Mouse (Mus musculus): ENCODE data around the gene Nfil3.
A peak's percentile ranks its signal among the peaks of the same experiment; 100 is the strongest.

Gene Nfil3

GRCm38 (mm10) chr13:52980951-52981421, at the start of gene Nfil3:
TSS of gene Nfil3 (minus strand) at chr13:52981073.
- peak; percentile 60 for DNase-seq (ENCODE audit: low spot score)

DNA sequence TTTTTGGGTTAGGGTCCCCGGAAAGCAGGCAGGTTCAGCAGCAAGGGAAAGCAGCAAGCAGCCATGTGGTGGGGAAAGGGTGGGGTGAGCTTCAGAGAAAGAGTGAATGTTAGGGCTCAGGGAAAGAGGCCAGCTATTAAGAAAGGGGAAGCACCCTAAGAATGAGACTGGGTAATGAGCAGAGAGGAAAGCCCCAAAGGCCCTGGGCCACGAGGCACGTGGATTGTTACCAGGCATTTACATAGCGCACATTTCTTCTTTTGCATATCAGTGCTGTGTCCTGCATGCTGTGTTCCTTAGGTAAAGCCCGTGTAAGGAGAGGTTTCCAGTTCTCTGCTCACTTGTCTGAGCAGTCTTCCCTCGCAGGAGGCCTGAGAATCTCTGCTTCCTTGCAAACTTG, 43.4 kb upstream of the Nfil3 start:
- no peak for DNase-seq (ENCODE audit: low spot score)

GRCm38 (mm10) chr13:53020282-53020681, 39.4 kb upstream of the Nfil3 start:
- DNase-seq (ENCODE audit: low spot score), result no peak

- no peak for DNase-seq (ENCODE audit: low spot score)
Observed at GRCm38 (mm10) chr13:53019532-53019931, 38.7 kb upstream of the Nfil3 start.

- DNase-seq (ENCODE audit: low spot score), result no peak
Observed at GRCm38 (mm10) chr13:53018976-53019375, 38.1 kb upstream of the Nfil3 start.

GRCm38 (mm10) chr13:53017983-53018382, 37.1 kb upstream of the Nfil3 start:
- DNase-seq (ENCODE audit: low spot score), result no peak

DNA sequence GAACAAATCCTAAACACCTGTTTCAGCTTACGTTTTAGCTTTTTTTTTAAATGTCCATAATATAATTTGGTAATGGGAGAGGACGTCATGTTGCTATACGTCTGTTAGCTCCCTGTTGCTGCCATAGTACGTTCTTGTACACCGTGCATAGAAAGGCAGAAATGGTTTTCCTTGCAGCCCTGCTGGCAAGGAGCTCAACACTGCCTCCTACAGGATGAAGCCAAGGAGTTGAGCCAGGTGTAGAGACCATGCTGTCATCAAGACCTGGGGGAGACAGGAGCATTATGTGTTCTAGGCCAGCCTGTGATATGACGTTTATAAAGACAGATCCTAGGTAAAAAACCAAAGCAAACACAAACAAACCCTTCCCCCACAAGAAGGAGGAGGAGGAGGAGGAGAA, 36.2 kb upstream of the Nfil3 start:
- no peak for DNase-seq (ENCODE audit: low spot score)

GRCm38 (mm10) chr13:53011426-53011825, 30.6 kb upstream of the Nfil3 start:
- no peak for DNase-seq (ENCODE audit: low spot score)

- peak; percentile 18 for DNase-seq (ENCODE audit: low spot score)
Observed at GRCm38 (mm10) chr13:53008489-53009184, 27.8 kb upstream of the Nfil3 start.

DNA sequence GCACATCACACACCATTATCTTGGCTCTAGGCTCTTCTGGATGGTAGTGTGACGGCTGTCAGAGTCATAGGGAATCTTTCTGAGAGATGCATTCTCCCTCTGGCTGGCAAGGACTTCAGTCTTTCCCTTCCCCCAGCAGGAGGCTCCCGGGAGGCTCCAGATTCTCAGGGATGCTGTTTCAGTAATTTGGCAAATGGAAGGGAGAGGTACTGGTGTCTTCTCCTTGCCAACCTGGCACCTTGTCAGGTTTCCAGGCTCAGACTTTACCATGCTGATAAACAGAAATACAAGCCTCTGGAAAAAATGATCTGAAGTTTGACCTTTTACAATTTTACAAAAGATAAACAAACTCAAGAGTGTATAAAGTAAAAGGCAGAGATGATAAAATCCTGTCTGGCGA, 26.9 kb upstream of the Nfil3 start:
- no peak for DNase-seq (ENCODE audit: low spot score)

- DNase-seq (ENCODE audit: low spot score), result no peak
Observed at GRCm38 (mm10) chr13:53003286-53003685, 22.4 kb upstream of the Nfil3 start.

- no peak for DNase-seq (ENCODE audit: low spot score)
Observed at GRCm38 (mm10) chr13:53001511-53001935, 20.6 kb upstream of the Nfil3 start.

- no peak for DNase-seq (ENCODE audit: low spot score)
Observed at GRCm38 (mm10) chr13:53000481-53000880, 19.6 kb upstream of the Nfil3 start.

DNA sequence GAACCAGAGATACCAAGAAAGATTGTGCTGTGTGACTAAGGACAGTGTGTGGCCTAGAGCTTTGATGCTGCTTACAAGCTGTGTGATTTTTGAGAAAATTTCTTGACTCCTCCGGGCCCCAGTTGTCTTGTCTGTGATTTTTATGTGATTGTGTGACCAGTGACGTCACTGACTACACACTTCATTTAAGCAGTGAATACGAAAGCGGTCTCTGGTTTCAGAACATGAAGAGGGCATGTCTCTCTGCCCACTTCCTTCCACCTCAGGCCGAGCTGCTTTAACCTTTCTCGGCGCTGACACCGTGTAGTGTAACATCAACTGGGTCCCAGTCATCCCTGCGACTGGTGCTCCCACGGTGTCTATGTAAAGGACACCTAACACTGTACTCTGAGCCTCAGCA, 17.7 kb upstream of the Nfil3 start:
- no peak for DNase-seq (ENCODE audit: low spot score)

DNA sequence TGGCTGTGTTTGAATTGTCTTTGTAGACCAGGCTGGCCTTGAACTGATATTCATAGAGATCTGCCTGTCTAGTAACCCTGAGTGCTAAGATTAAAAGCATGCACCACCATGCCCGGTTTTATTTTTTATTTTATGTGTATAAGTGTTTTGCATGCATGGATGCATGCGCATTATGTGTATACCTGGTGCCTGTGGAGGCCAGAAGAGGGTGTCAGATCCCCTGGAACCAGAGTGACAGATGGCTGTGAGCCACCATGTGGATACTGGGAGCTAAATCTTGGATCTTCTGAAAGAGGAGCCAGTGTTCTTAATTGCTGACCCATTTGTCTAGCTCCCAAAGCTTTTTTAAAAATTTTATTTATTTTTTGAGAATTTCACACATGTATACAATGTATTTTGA, 16.9 kb upstream of the Nfil3 start:
- DNase-seq (ENCODE audit: low spot score), result no peak

GRCm38 (mm10) chr13:52996201-52996600, 15.3 kb upstream of the Nfil3 start:
- no peak for DNase-seq (ENCODE audit: low spot score)

GRCm38 (mm10) chr13:52994197-52994881, 13.5 kb upstream of the Nfil3 start:
- no peak for DNase-seq (ENCODE audit: low spot score)

- DNase-seq (ENCODE audit: low spot score), result no peak
Observed at GRCm38 (mm10) chr13:52990139-52990538, 9.3 kb upstream of the Nfil3 start.

GRCm38 (mm10) chr13:52989005-52989404, 8.1 kb upstream of the Nfil3 start:
- no peak for DNase-seq (ENCODE audit: low spot score)

DNA sequence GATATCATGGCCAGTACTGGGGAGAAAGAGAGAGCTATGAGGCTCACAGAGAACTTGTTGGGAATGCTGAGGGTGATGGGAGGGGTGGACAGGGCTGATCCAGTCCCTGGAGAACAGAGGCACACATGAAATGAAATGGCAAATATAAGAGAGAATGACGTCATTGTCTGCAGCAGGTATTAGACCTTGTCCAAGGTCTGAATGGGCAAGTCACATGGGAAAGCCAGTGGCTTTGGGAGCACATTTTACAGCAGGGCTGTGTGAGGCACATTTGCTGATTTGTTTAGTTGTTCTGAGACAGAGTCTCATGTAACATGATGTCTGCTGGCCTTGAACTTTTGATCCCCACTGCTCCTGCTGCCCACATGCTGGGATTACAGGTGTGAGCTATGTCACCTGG, 7.0 kb upstream of the Nfil3 start:
- DNase-seq (ENCODE audit: low spot score), result no peak

DNA sequence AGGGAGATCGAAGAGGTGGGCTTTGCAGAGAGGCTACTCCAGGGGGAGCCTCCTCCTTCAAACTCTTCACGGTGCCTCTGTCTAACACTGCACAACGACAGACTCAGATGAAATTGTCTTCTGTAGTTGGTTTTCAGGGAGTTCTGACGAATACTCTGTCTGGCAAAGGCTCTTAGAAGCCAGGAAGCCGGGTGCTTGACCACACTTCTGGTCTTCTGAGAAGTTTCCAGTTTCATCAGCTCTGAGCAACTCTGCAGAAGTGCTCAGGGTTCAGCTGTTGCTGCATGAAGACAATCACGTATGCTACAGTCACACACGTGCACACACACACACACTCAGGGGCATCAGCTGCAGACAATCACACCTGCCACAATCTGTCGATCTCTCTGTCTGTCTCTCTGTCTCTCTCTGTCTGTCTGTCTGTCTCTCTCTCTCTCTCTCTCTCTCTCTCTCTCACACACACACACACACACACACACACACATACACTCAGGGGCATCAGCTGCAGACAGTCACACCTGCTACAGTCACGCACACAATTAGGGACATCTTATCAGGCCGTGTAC, 5.4 kb upstream of the Nfil3 start:
- DNase-seq (ENCODE audit: low spot score), result no peak

DNA sequence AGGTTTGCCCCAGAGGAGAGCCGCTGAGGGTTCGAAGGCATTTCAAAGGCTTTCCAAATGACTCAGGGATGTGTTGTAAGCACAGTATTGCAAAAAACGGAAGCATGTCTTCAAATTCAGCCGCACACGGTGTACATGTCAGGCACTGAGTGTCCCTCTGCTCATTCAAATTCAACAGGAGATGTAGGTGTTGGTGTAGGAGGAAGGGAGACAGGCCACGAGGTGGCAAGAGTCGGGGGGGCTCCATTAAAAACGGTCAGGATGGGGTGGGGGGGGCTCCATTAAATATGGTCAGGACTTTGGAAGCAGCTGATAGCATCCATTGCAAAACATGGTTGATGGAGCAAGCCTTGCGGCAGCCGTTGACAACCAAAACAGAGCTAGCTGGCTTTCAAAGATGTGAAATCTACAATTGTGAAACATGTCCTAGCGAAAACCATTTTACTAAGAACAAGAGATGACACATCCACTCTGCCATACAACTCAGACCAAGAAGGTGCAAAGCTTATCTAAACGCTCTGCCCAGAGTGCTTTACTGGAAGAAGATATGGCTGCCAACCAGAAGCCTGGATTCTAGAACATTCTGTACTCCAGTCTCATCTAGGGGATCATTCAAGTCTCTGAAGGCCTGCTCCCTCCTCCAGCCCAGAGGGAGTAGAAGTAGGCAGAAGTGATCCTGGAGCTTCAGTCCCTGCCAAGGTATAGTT, 4.8 kb upstream of the Nfil3 start:
- DNase-seq (ENCODE audit: low spot score), result no peak

- DNase-seq (ENCODE audit: low spot score), result peak; percentile 88
Observed at GRCm38 (mm10) chr13:52982703-52983102, 1.8 kb upstream of the Nfil3 start.

Data from ovary, postnatal 14 days (tissue).